Mouse (Mus musculus): ENCODE results near the gene Trpc4ap. TPM values are rescaled to one million over a fixed set of nuclear protein-coding genes. Genes with fewer than 3 reads are reported as not detected.

The Trpc4ap gene
- total and polyA plus RNA-seq, 3 experiments: 60.4 to 187 (median 161) TPM

DNA sequence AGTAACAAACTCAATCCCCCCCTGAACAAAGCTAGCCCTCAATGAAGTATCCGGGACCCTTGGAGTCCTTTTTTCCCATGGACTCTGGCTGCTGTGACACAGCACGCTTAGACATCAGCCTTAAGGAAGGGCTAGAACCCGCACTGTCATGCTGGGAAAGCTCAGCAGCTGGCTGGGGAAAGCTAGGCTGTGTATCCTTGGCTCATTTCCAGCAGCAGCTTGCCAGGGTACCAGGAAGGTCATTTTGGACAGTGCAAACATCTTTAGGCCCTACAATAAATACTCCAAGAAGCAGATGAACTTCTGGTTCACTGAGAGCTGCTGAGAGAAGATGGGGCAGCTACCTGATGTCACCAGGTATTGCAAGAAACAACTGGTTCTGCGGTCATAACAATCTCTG, 20.9 kb downstream of the Trpc4ap start:
- Histone ChIP-seq H3K27me3 (ENCODE audit: control insufficient read depth in 1 of 2, insufficient read depth in 2 of 2, low read length in 2 of 2) (no peaks in the 10 kb centered on the region), H3K36me3 (ENCODE audit: control insufficient read depth in 1 of 2, insufficient read depth in 2 of 2, low read length in 2 of 2) (peaks cover 0 to 34% of the 10 kb centered on the region in 2 experiments; a peak in 2 of 4 replicates), H3K79me2 (ENCODE audit: control insufficient read depth, insufficient read depth, low read length, poor library complexity) (peaks cover 3% of the 10 kb centered on the region; the same call in 1 of the 2 replicates), H3K9me3 (replicated peaks; ENCODE audit: insufficient read depth, low read length) (no peaks in the 10 kb centered on the region), H3K4me3 (ENCODE audit: control insufficient read depth in 1 of 2, insufficient read depth in 1 of 2, low read depth in 2 of 2, low read length in 2 of 2) (no peak overlapping the region), H3K27ac (ENCODE audit: control insufficient read depth, low read depth, low read length) (no peak overlapping the region), H3K9ac (ENCODE audit: control insufficient read depth, low read depth, low read length, poor library complexity, severe bottlenecking) (no peak overlapping the region), H3K4me1 (ENCODE audit: control insufficient read depth in 1 of 2, insufficient read depth in 2 of 2, low read length in 2 of 2) (no peaks in the 10 kb centered on the region)
- no peak for DNase-seq (ENCODE audit: low read depth, low spot score)
- TF ChIP-seq POLR2AphosphoS2 (IDR thresholded peaks at IDR 0.05; ENCODE audit: low read length): no peak
- no peak for TF ChIP-seq CHD2 (IDR thresholded peaks at IDR 0.05; ENCODE audit: low read length)
- TF ChIP-seq HCFC1 (IDR thresholded peaks at IDR 0.05; ENCODE audit: low read depth, low read length): no peak
- no peak for TF ChIP-seq TCF12 (IDR thresholded peaks at IDR 0.05; ENCODE audit: low read depth, low read length)
- no peak for TF ChIP-seq JUND (IDR thresholded peaks at IDR 0.05; ENCODE audit: low read depth, low read length)
- no peak for TF ChIP-seq USF1 (IDR thresholded peaks at IDR 0.05; ENCODE audit: low read depth, low read length)
- no peak for TF ChIP-seq BHLHE40 (IDR thresholded peaks at IDR 0.05; ENCODE audit: borderline replicate concordance, low read depth, low read length)
- TF ChIP-seq SMC3 (IDR thresholded peaks at IDR 0.05; ENCODE audit: low read depth, low read length): no peak
- TF ChIP-seq GABPA (IDR thresholded peaks at IDR 0.05; ENCODE audit: low read depth, low read length): no peak
- TF ChIP-seq ZC3H11A (IDR thresholded peaks at IDR 0.05; ENCODE audit: low read depth, low read length): no peak
- no peak for TF ChIP-seq MAX (IDR thresholded peaks at IDR 0.05; ENCODE audit: low read length)
- no peak for TF ChIP-seq POLR2AphosphoS5 (IDR thresholded peaks at IDR 0.05; ENCODE audit: borderline replicate concordance, low read depth, low read length)

DNA sequence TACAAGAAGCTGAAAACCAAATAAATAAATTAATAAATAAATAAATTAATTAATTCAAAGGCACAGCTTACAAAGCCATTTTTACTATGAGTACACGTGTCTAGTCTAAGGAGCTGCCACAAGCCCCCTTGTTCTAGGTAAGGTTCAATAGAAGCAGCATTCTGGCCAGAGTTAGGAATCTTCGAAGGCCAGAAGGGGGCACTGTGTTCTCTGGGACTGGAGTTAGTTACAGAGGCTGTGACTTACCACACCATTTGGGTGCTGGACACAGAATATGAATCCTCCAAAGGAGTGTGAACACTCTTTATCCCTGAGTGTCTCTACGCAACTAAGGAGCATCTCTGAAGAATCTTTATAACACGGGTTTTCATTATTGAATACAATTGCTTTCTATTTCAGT, 23.7 kb downstream of the Trpc4ap start:
- TF ChIP-seq MYC (IDR thresholded peaks at IDR 0.05; ENCODE audit: low read depth, low read length): no peak
- TF ChIP-seq SIN3A (IDR thresholded peaks at IDR 0.05; ENCODE audit: low read length): no peak
- TF ChIP-seq CTCF (IDR thresholded peaks at IDR 0.05 in 2 of 3, conservative IDR thresholded peaks at IDR 0.05 in 1 of 3; ENCODE audit: control insufficient read depth in 1 of 3, insufficient read depth in 1 of 3, low read depth in 2 of 3, low read length in 3 of 3, poor library complexity in 1 of 3, severe bottlenecking in 1 of 3): peak; percentile 51 to 71 (median 65)
- TF ChIP-seq SMC3 (IDR thresholded peaks at IDR 0.05; ENCODE audit: low read depth, low read length): peak; percentile 58
- no peak for TF ChIP-seq UBTF (IDR thresholded peaks at IDR 0.05; ENCODE audit: borderline replicate concordance, insufficient read depth, low read depth, low read length)
- H3K27me3 ChIP-seq (ENCODE audit: control insufficient read depth in 1 of 2, insufficient read depth in 2 of 2, low read length in 2 of 2): no peaks in the 10 kb centered on the region
- no peak overlapping the region for H3K9ac ChIP-seq (ENCODE audit: control insufficient read depth, low read depth, low read length, poor library complexity, severe bottlenecking)
- no peak overlapping the region for H3K27ac ChIP-seq (ENCODE audit: control insufficient read depth, low read depth, low read length)
- 0 out of 2 replicates have a peak, but pooled peaks cover 1% of the 10 kb centered on the region for H3K79me2 ChIP-seq (ENCODE audit: control insufficient read depth, insufficient read depth, low read length, poor library complexity)
- peaks cover 0 to 36% of the 10 kb centered on the region in 2 experiments; a peak in 3 of 4 replicates for H3K36me3 ChIP-seq (ENCODE audit: control insufficient read depth in 1 of 2, insufficient read depth in 2 of 2, low read length in 2 of 2)
- no peak overlapping the region for H3K4me3 ChIP-seq (ENCODE audit: control insufficient read depth in 1 of 2, insufficient read depth in 1 of 2, low read depth in 2 of 2, low read length in 2 of 2)
- peak; percentile 62 for DNase-seq (ENCODE audit: low read depth, low spot score)
- H3K4me1 ChIP-seq (ENCODE audit: control insufficient read depth in 1 of 2, insufficient read depth in 2 of 2, low read length in 2 of 2): no peaks in the 10 kb centered on the region
- no peaks in the 10 kb centered on the region for H3K9me3 ChIP-seq (replicated peaks; ENCODE audit: insufficient read depth, low read length)
